Comparison of ENCODE assay signal across 8 mouse cellular contexts in genomic region chr15:83344157-83344556, GRCm38 (mm10). TPM values are rescaled to one million over a fixed set of nuclear protein-coding genes. Genes with fewer than 3 reads are reported as not detected.
DNase-seq lines count a peak whose midpoint lies in the region; ATAC-seq and TF ChIP-seq lines count a peak whose summit lies in the region.

No protein-coding gene starts in this region.

- H3K27ac ChIP-seq in kidney, embryonic 16.5 days (ENCODE audit: low read length): no peak overlapping the region
- H3K27ac ChIP-seq in embryonic facial prominence, embryonic 11.5 days (replicated peaks; ENCODE audit: low read depth, low read length): peak overlapping the region; percentile 22; the same call in 1 of the 2 replicates
- H3K27ac ChIP-seq in spleen, adult 2 months (ENCODE audit: insufficient read depth, low read length): peak overlapping the region; percentile 1; the same call in 1 of the 2 replicates
- no peak overlapping the region for H3K27ac ChIP-seq in hindbrain, embryonic 14.5 days

- no peaks in the 10 kb centered on the region for H3K9me3 ChIP-seq in kidney, embryonic 16.5 days (ENCODE audit: low read length)
- no peaks in the 10 kb centered on the region for H3K9me3 ChIP-seq in embryonic facial prominence, embryonic 11.5 days (replicated peaks; ENCODE audit: control insufficient read depth, low read length)
- H3K9me3 ChIP-seq in hindbrain, embryonic 14.5 days (ENCODE audit: control insufficient read depth, low read length): no peaks in the 10 kb centered on the region

- no peak for TF ChIP-seq POLR2A in spleen, adult 2 months (IDR thresholded peaks at IDR 0.05; ENCODE audit: low read depth, low read length)

- DNase-seq in kidney, postnatal 14 days: no peak
- DNase-seq in embryonic facial prominence, embryonic 11.5 days (ENCODE audit: low spot score): no peak
- peak; percentile 22 for DNase-seq in heart, postnatal 4 days
- no peak for DNase-seq in spleen, adult 2 months (ENCODE audit: low read depth in 1 of 2, low spot score in 2 of 2)
- no peak for DNase-seq in retina, postnatal 1 day
- DNase-seq in hindbrain, embryonic 14.5 days (ENCODE audit: low spot score): no peak
- DNase-seq in urinary bladder, postnatal 36 days (ENCODE audit: low spot score in 2 of 2): no peak

- TF ChIP-seq CTCF in spleen, adult 2 months (IDR thresholded peaks at IDR 0.05; ENCODE audit: extremely low read depth, insufficient read depth, insufficient read length, insufficient replicate concordance): no peak

- peaks cover 15% of the 10 kb centered on the region for H3K36me3 ChIP-seq in kidney, embryonic 16.5 days (ENCODE audit: insufficient read depth, low read length)
- no peaks in the 10 kb centered on the region; the same call in 1 of the 2 replicates for H3K36me3 ChIP-seq in embryonic facial prominence, embryonic 11.5 days (replicated peaks; ENCODE audit: control insufficient read depth, insufficient read depth, low read depth, low read length)
- no peaks in the 10 kb centered on the region for H3K36me3 ChIP-seq in spleen, adult 2 months (ENCODE audit: control insufficient read depth, insufficient read depth, low read length)
- H3K36me3 ChIP-seq in hindbrain, embryonic 14.5 days (replicated peaks; ENCODE audit: control insufficient read depth, insufficient read depth): peaks cover 27% of the 10 kb centered on the region; the same call in 1 of the 2 replicates

- H3K27me3 ChIP-seq in kidney, embryonic 16.5 days (ENCODE audit: insufficient read depth, low read length): no peaks in the 10 kb centered on the region
- no peaks in the 10 kb centered on the region for H3K27me3 ChIP-seq in embryonic facial prominence, embryonic 11.5 days (ENCODE audit: control insufficient read depth, insufficient read depth, low read length)
- no peaks in the 10 kb centered on the region for H3K27me3 ChIP-seq in spleen, adult 2 months (ENCODE audit: control insufficient read depth, insufficient read depth, low read length)
- H3K27me3 ChIP-seq in hindbrain, embryonic 14.5 days (ENCODE audit: control insufficient read depth, insufficient read depth, low read length): no peaks in the 10 kb centered on the region

- 24% methylated on average over 7 of the region's 7 CpGs for WGBS in kidney, embryonic 16.5 days
- WGBS in embryonic facial prominence, embryonic 11.5 days: 22% methylated on average over 7 of the region's 7 CpGs
- 81% methylated on average over 7 of the region's 7 CpGs for WGBS in spleen, adult 2 months
- 43% methylated on average over 7 of the region's 7 CpGs for WGBS in hindbrain, embryonic 14.5 days

- H3K9ac ChIP-seq in kidney, embryonic 16.5 days (replicated peaks; ENCODE audit: low read length): no peak overlapping the region
- H3K9ac ChIP-seq in embryonic facial prominence, embryonic 11.5 days (replicated peaks; ENCODE audit: low read length): no peak overlapping the region
- no peak overlapping the region for H3K9ac ChIP-seq in hindbrain, embryonic 14.5 days

- ATAC-seq in kidney, embryonic 16.5 days (ENCODE audit: low FRiP score, low TSS enrichment): peak; percentile 42; the same call in 1 of the 2 replicates
- ATAC-seq in embryonic facial prominence, embryonic 11.5 days (replicated peaks; ENCODE audit: insufficient number of reproducible peaks, low FRiP score, low TSS enrichment, low read depth): peak; percentile 65; the same call in 1 of the 2 replicates
- no peak for ATAC-seq in hindbrain, embryonic 14.5 days (ENCODE audit: low FRiP score)

- H3K4me2 ChIP-seq in kidney, embryonic 16.5 days (replicated peaks; ENCODE audit: low read depth, low read length): no peak overlapping the region
- H3K4me2 ChIP-seq in embryonic facial prominence, embryonic 11.5 days (ENCODE audit: low read depth, low read length): no peak overlapping the region
- no peak overlapping the region for H3K4me2 ChIP-seq in hindbrain, embryonic 14.5 days (replicated peaks)

- no peak overlapping the region for H3K4me3 ChIP-seq in kidney, embryonic 16.5 days (ENCODE audit: low read length)
- H3K4me3 ChIP-seq in embryonic facial prominence, embryonic 11.5 days (ENCODE audit: low read depth, low read length): no peak overlapping the region
- no peak overlapping the region for H3K4me3 ChIP-seq in spleen, adult 2 months (ENCODE audit: extremely low read depth, insufficient read depth, insufficient read length)
- no peak overlapping the region for H3K4me3 ChIP-seq in hindbrain, embryonic 14.5 days (replicated peaks; ENCODE audit: low read length)

- H3K4me1 ChIP-seq in kidney, embryonic 16.5 days (ENCODE audit: insufficient read depth, low read length): peaks cover 15% of the 10 kb centered on the region
- no peaks in the 10 kb centered on the region for H3K4me1 ChIP-seq in embryonic facial prominence, embryonic 11.5 days (ENCODE audit: control insufficient read depth, insufficient read depth, low read length)
- no peaks in the 10 kb centered on the region for H3K4me1 ChIP-seq in spleen, adult 2 months (ENCODE audit: control insufficient read depth, insufficient read depth, insufficient read length)
- peaks cover 10% of the 10 kb centered on the region for H3K4me1 ChIP-seq in hindbrain, embryonic 14.5 days (replicated peaks; ENCODE audit: control insufficient read depth, insufficient read depth, low read length)

RNA-seq across cellular contexts. Expression of gene Arfgap3, which starts 5.9 kb away (rescaled TPM):
- polyA plus RNA-seq in kidney, embryonic 16.5 days (2015; fragmentation: Nextera tagmentation; extraction: Ambion mirVana): 39.2 and 41.1 TPM in 2 replicates
- polyA plus RNA-seq in embryonic facial prominence, embryonic 11.5 days (2014; fragmentation: Nextera tagmentation; extraction: Ambion mirVana): 37.0 and 40.8 TPM in 2 replicates
- 10 to 100 TPM; 21.5 to 22.6 TPM for total RNA-seq in heart, postnatal 4 days (2021)
- 14.6 TPM in 2 replicates for polyA plus RNA-seq in spleen, adult 2 months (2012; rRNA removed)
- polyA plus RNA-seq in hindbrain, embryonic 14.5 days (2014; fragmentation: Nextera tagmentation; extraction: Ambion mirVana): 38.4 and 43.2 TPM in 2 replicates

Comparison
In these comparisons a context has a peak if more than half of its experiments do, and no peak if none do; other contexts are left out.
1. H3K27ac ChIP-seq: peak in embryonic facial prominence, embryonic 11.5 days (single experiment) and spleen, adult 2 months (single experiment); none in kidney, embryonic 16.5 days (single experiment) and hindbrain, embryonic 14.5 days (single experiment).